Mouse (Mus musculus) forebrain, embryonic 16.5 days (tissue): ENCODE measurements at regions not wholly inside any gene's neighbourhood (a gene's known extent, or its start where the extent isn't known, plus 50 kb on each side); places are given as distances from the start of the nearest gene placed in this dataset.
"Not testable (repeated sequence)": the region's sequence is repeated elsewhere in the genome, so short reads cannot be mapped to it uniquely, and the experiment has no call there.

Experiments used
- ATAC-seq: fragments of 200-750 bp; cut with Nextera tagmentation; 2 replicates; pipeline ENCODE4 v1.8.0; 2017; ENCODE audit warnings: mild to moderate bottlenecking, moderate library complexity
- H3K27ac ChIP-seq: fragments of 300-500 bp; sonication (generic); 2 replicates; pipeline ENCODE4 v1.5.1; 2014; ENCODE audit warnings: low read length, control low read depth
- H3K27me3 ChIP-seq: fragments of 300-500 bp; sonication (generic); replicated peaks from 2 replicates; pipeline ENCODE4 v1.6.1; 2014; ENCODE audit warnings: low read length; ENCODE audit not compliant: control insufficient read depth, insufficient read depth
- H3K36me3 ChIP-seq: fragments of 300-500 bp; sonication (generic); 2 replicates; pipeline ENCODE4 v1.6.1; 2014; ENCODE audit not compliant: control insufficient read depth, insufficient read depth
- H3K4me1 ChIP-seq: fragments of 300-500 bp; sonication (generic); replicated peaks from 2 replicates; pipeline ENCODE4 v1.6.1; 2014; ENCODE audit warnings: low read length; ENCODE audit not compliant: control insufficient read depth, insufficient read depth
- H3K4me2 ChIP-seq: fragments of 300-500 bp; sonication (generic); 2 replicates; pipeline ENCODE4 v1.6.1; 2014; ENCODE audit warnings: mild to moderate bottlenecking, low read length, control low read depth
- H3K4me3 ChIP-seq: fragments of 300-500 bp; sonication (generic); replicated peaks from 2 replicates; pipeline ENCODE4 v1.5.1; 2014; ENCODE audit warnings: mild to moderate bottlenecking, low read length, control low read depth
- H3K9ac ChIP-seq: fragments of 300-500 bp; sonication (generic); replicated peaks from 2 replicates; pipeline ENCODE4 v1.6.1; 2014; ENCODE audit warnings: low read depth, low read length, control low read depth
- H3K9me3 ChIP-seq: fragments of 300-500 bp; sonication (generic); 2 replicates; pipeline ENCODE4 v1.6.1; 2016; ENCODE audit warnings: low read length; ENCODE audit not compliant: control insufficient read depth
- WGBS: fragments of 180-500 bp; shearing (Covaris S2); extraction: QIAGEN DNeasy Blood & Tissue Kit; methylation state at CpG from one replicate; pipeline ENCODE4 v1.1.7; 2014; 5-methylcytosine and 5-hydroxymethylcytosine counted together

GRCm38 (mm10) chr14:53616061-53616460 is 637.8 kb downstream of the Dad1 start:
- not testable (repeated sequence) for H3K9me3 ChIP-seq, ATAC-seq, H3K27ac ChIP-seq, H3K27me3 ChIP-seq, H3K4me1 ChIP-seq, H3K4me3 ChIP-seq, H3K4me2 ChIP-seq, H3K36me3 ChIP-seq, H3K9ac ChIP-seq
- 41% methylated on average over 3 of the region's 3 CpGs for WGBS

DNA sequence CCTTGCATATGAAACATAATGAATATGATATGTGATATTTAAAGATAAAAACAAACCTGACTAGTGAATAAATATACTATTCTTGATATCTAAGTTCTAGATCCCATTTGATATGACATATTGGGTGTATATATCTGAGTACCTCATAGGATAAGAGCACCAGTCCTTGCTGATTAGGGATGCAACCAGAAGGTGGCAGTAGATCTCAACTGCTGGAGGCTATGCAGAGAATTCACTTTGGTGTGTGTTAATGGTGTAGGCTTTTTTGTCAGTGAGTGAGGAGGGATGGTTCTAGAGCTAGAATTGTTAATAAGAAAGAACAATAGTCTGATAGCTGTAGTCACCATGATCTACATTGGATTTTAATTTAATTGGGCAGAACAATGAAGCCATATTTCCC is 639.6 kb downstream of the Dad1 start:
- H3K4me1 ChIP-seq = no peaks in the 10 kb centered on the region
- no peak overlapping the region for H3K9ac ChIP-seq
- no peak overlapping the region for H3K4me2 ChIP-seq
- H3K9me3 ChIP-seq = no peaks in the 10 kb centered on the region
- H3K36me3 ChIP-seq = no peaks in the 10 kb centered on the region
- no peak overlapping the region for H3K27ac ChIP-seq
- no peak for ATAC-seq
- H3K27me3 ChIP-seq = no peaks in the 10 kb centered on the region
- no peak overlapping the region for H3K4me3 ChIP-seq

DNA sequence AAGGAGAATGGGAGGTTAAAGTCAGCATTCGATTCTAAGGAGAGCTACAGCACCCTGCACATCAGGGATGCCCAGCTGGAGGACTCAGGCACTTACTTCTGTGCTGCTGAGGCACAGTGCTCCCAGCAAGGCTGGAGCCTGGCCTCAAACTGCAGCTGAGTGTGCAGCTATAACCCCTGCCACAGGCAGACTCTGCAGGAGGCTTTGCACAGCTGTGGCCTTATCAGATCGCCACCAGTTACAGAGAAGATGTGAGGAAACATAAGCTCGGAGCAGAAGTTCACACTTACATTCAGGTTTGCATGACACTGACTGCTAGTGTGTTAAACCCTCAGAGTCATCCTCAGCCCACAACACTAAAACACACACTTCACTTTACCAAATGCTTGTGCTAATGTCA is 654.6 kb downstream of the Dad1 start:
- not testable (repeated sequence) for H3K27ac ChIP-seq, H3K4me2 ChIP-seq, H3K4me1 ChIP-seq, H3K36me3 ChIP-seq, ATAC-seq, H3K27me3 ChIP-seq, H3K9ac ChIP-seq, H3K4me3 ChIP-seq, H3K9me3 ChIP-seq
- 69% methylated on average over 3 of the region's 3 CpGs for WGBS

DNA sequence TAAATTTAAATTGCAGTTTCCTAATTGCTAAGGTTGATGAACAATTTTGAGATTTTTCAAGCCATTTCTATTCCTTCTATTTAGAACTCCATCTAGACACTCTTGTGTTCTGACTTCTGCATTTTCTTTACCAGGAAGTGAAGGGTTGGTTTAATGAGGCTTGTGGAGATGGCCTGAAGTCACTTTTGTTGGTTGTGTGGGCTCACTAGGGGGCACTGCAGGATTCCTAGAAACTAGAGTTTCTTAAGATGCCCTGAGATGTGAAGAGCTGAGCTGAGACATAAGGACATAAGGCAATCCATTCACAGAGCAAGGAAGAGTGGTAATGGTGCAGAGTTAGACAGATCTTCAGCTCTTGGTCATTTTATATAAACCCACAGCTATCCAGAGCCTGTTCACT is 656.6 kb downstream of the Dad1 start:
- ATAC-seq, H3K27ac ChIP-seq, H3K4me1 ChIP-seq, H3K9me3 ChIP-seq, H3K9ac ChIP-seq, H3K36me3 ChIP-seq, H3K4me2 ChIP-seq, H3K4me3 ChIP-seq, H3K27me3 ChIP-seq: not testable (repeated sequence)

DNA sequence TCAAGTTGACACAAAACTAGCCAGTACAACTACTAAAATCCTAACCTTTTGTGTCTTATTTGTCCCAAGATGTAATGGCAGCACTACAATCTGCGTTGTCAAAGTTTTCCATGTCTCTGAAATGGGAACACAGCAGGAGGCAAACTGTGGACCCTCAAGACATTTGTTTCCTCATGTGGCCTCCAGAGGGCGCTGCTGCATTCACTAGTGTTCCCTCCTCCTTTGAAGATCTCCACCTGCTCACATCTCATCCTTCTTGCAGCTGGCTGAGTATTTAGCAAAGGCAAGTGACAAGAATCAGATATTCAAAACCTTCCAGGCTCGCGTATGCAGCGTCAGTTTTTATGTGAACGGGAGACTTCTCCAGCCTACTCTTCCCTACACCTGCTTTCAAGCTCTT is 663.3 kb downstream of the Dad1 start:
- 54% methylated on average over 6 of the region's 6 CpGs for WGBS
- not testable (repeated sequence) for H3K9ac ChIP-seq, H3K4me2 ChIP-seq, H3K9me3 ChIP-seq, H3K27ac ChIP-seq, H3K36me3 ChIP-seq, H3K27me3 ChIP-seq, ATAC-seq, H3K4me1 ChIP-seq, H3K4me3 ChIP-seq

- WGBS = 90% methylated on average over 6 of the region's 6 CpGs
- ATAC-seq, H3K36me3 ChIP-seq: not testable (repeated sequence)
Measured at GRCm38 (mm10) chr14:53582528-53582927, 671.4 kb downstream of the Dad1 start.

DNA sequence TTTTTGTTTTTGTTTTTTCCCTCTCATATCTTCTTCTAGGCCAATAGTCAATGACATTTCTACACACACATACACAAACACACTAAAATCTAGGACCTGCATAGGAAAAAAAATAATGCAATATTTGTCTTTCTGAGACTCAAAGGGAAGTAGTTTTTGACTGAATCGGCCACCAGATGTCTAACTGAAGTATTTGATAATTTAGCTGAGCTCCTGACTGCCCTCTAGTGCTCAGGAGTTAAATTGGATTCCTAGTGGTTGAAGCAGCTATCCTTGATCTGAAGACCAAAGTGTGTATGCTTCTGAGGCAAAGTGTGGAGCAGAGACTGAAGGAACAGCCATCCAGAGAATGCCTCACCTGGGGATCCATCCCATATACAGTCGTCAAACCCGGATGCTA is 672.2 kb downstream of the Dad1 start:
- not testable (repeated sequence) for H3K4me1 ChIP-seq, H3K4me3 ChIP-seq, ATAC-seq, H3K27me3 ChIP-seq, H3K9me3 ChIP-seq, H3K27ac ChIP-seq, H3K4me2 ChIP-seq, H3K9ac ChIP-seq, H3K36me3 ChIP-seq
- 67% methylated on average over 3 of the region's 3 CpGs for WGBS

More at GRCm38 (mm10) chr14:53582528-53582927, 671.4 kb downstream of the Dad1 start:
- not testable (repeated sequence) for H3K4me2 ChIP-seq, H3K27ac ChIP-seq, H3K27me3 ChIP-seq, H3K9ac ChIP-seq, H3K9me3 ChIP-seq, H3K4me3 ChIP-seq, H3K4me1 ChIP-seq

- not testable (repeated sequence) for H3K4me3 ChIP-seq, H3K36me3 ChIP-seq, H3K4me2 ChIP-seq, H3K9ac ChIP-seq, H3K9me3 ChIP-seq, ATAC-seq, H3K27ac ChIP-seq, H3K4me1 ChIP-seq, H3K27me3 ChIP-seq
- 100% methylated on average over 1 of the region's 1 CpGs for WGBS
Measured at GRCm38 (mm10) chr14:53576927-53577326, 677.0 kb downstream of the Dad1 start.

DNA sequence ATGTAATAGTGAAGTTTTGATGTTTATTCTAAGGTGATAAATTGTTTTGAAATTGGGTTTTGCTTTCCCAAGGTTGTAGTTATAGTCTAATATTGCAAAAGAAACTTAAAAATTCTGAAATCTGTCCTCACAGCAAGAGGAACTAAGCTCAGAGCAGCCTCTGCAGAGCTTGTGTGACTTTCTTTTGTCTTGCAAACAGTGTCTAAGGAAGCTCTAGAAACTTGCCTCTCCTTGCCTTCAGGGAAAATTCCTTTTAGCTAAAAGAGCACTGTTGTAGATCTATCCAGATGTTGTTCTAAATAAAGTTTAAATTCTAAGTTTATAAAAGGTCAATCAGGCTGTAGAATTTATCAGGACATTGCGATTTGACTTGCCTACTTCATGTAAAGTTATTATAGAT is 681.2 kb downstream of the Dad1 start:
- H3K27me3 ChIP-seq, H3K36me3 ChIP-seq, H3K27ac ChIP-seq, H3K4me3 ChIP-seq, H3K9ac ChIP-seq, H3K9me3 ChIP-seq, H3K4me1 ChIP-seq, H3K4me2 ChIP-seq, ATAC-seq: not testable (repeated sequence)
- WGBS = 87% methylated on average over 1 of the region's 1 CpGs

- Histone ChIP-seq H3K27ac (no peak overlapping the region), H3K4me1 (no peaks in the 10 kb centered on the region), H3K4me3 (no peak overlapping the region), H3K27me3 (no peaks in the 10 kb centered on the region), H3K36me3 (no peaks in the 10 kb centered on the region), H3K4me2 (no peak overlapping the region), H3K9me3 (no peaks in the 10 kb centered on the region), H3K9ac (no peak overlapping the region)
- no peak for ATAC-seq
- WGBS = 50% methylated on average over 2 of the region's 2 CpGs
Measured at GRCm38 (mm10) chr14:53562606-53563005, 691.3 kb downstream of the Dad1 start.
